Mouse (Mus musculus) limb, embryonic 11.5 days (tissue): ENCODE measurements around the gene 4921509C19Rik. TPM values are rescaled to one million over a fixed set of nuclear protein-coding genes. Genes with fewer than 3 reads are reported as not detected.
"Not testable (repeated sequence)": the region's sequence is repeated elsewhere in the genome, so short reads cannot be mapped to it uniquely, and the experiment has no call there.

Experiments used
- ATAC-seq: fragments of 200-750 bp; cut with Nextera tagmentation; 2 replicates; pipeline ENCODE4 v1.8.0; 2017; ENCODE audit warnings: low read depth; ENCODE audit not compliant: insufficient number of reproducible peaks, low FRiP score, low TSS enrichment
- DNase-seq: peaks from one replicate; pipeline ENCODE4 v3.0.0-alpha.2; 2015; ENCODE audit warnings: low spot score
- H3K27ac ChIP-seq: fragments of 300-500 bp; sonication (generic); replicated peaks from 2 replicates; pipeline ENCODE4 v1.5.1; 2014; ENCODE audit warnings: low read depth, mild to moderate bottlenecking, low read length
- H3K27me3 ChIP-seq: fragments of 300-500 bp; sonication (generic); 2 replicates; pipeline ENCODE4 v1.6.1; 2014; ENCODE audit warnings: mild to moderate bottlenecking, low read length, mixed read lengths; ENCODE audit not compliant: control insufficient read depth, insufficient read depth
- H3K36me3 ChIP-seq: fragments of 300-500 bp; sonication (generic); 2 replicates; pipeline ENCODE4 v1.6.1; 2014; ENCODE audit warnings: mild to moderate bottlenecking, low read length, moderate library complexity, mixed read lengths; ENCODE audit not compliant: control insufficient read depth, insufficient read depth
- H3K4me1 ChIP-seq: fragments of 300-500 bp; sonication (generic); 2 replicates; pipeline ENCODE4 v1.6.1; 2014; ENCODE audit warnings: low read length, mixed read lengths; ENCODE audit not compliant: control insufficient read depth, insufficient read depth
- H3K4me2 ChIP-seq: fragments of 300-500 bp; sonication (generic); 2 replicates; pipeline ENCODE4 v1.6.1; 2014; ENCODE audit warnings: low read depth, mild to moderate bottlenecking, moderate library complexity; ENCODE audit not compliant: severe bottlenecking
- H3K4me3 ChIP-seq: fragments of 300-500 bp; sonication (generic); 2 replicates; pipeline ENCODE4 v1.5.1; 2014; ENCODE audit warnings: low read depth, low read length
- H3K9ac ChIP-seq: fragments of 300-500 bp; sonication (generic); 2 replicates; pipeline ENCODE4 v1.6.1; 2014; ENCODE audit warnings: mild to moderate bottlenecking, low read length
- H3K9me3 ChIP-seq: fragments of 300-500 bp; sonication (generic); 2 replicates; pipeline ENCODE4 v1.6.1; 2016; ENCODE audit warnings: low read length; ENCODE audit not compliant: control insufficient read depth
- WGBS: fragments of 180-500 bp; shearing (Covaris S2); extraction: QIAGEN DNeasy Blood & Tissue Kit; methylation state at CpG from one replicate; pipeline ENCODE4 v1.1.7; 2014; 5-methylcytosine and 5-hydroxymethylcytosine counted together
- polyA plus RNA-seq: library from polyadenylated mRNA; unstranded; fragments of >200 nt; fragmentation: Nextera tagmentation; extraction: Ambion mirVana; gene quantifications from 2 replicates; pipeline ENCODE4 v1.2.1, GENCODE M21; 2014

Gene 4921509C19Rik
- polyA plus RNA-seq, result not detected in 2 replicates

GRCm38 (mm10) chr2:151476053-151476452 is at the start of gene 4921509C19Rik:
Gene 4921509C19Rik, minus strand, starts transcription at chr2:151476153.
- not testable (repeated sequence) for H3K27ac ChIP-seq, H3K4me1 ChIP-seq, H3K4me2 ChIP-seq, DNase-seq, H3K4me3 ChIP-seq, H3K9me3 ChIP-seq, H3K36me3 ChIP-seq, H3K27me3 ChIP-seq, H3K9ac ChIP-seq, ATAC-seq
- 92% methylated on average over 5 of the region's 5 CpGs for WGBS

- Histone ChIP-seq H3K4me1 (no peaks in the 10 kb centered on the region), H3K9me3 (no peaks in the 10 kb centered on the region), H3K4me3 (no peak overlapping the region), H3K36me3 (peaks cover 1% of the 10 kb centered on the region; the same call in 1 of the 2 replicates), H3K4me2 (no peak overlapping the region), H3K27ac (no peak overlapping the region), H3K27me3 (no peaks in the 10 kb centered on the region), H3K9ac (no peak overlapping the region)
- ATAC-seq, result no peak
- DNase-seq, result no peak
- WGBS, result 63% methylated on average over 2 of the region's 2 CpGs
Observed at GRCm38 (mm10) chr2:151525520-151525919, 49.6 kb upstream of the 4921509C19Rik start.

DNA sequence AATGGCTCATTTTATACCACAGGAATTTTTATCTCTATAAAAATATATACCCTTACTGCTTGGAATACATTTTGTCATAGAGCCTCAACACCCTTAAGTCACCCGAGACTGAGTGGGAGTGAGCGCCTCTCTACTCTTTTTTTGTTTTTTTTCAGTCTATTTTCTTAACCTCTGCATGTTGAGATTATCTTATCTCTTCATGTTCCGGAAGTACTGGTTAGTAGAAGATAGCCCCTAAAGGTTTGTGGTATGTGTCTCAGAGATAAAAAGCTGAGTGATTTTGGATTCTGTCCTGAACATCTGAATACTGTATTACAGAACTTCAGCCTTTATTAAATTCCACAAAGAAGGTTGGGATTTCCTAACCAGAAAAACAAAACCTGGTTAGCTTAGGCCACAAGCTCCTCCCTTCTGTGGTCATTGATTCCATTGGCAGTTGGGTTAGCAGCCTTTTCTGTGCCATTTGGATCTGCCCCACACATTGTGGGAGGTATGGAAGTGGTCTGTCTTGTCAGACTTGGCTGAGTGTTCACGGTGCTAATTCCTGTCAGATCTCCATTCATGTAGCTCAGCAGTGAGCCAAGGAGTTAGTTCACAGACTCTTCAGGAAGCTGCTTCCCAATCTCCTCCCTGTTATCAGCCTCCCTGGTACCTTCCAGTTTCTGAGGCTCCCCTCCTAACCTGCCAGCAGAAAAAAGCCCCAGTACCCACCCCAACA is 48.5 kb upstream of the 4921509C19Rik start:
- H3K9ac ChIP-seq, result no peak overlapping the region
- H3K4me2 ChIP-seq, result no peak overlapping the region
- no peak for DNase-seq
- peaks cover 2% of the 10 kb centered on the region; the same call in 1 of the 2 replicates for H3K36me3 ChIP-seq
- no peak overlapping the region for H3K27ac ChIP-seq
- no peaks in the 10 kb centered on the region for H3K27me3 ChIP-seq
- no peaks in the 10 kb centered on the region for H3K9me3 ChIP-seq
- no peak for ATAC-seq
- H3K4me1 ChIP-seq, result no peaks in the 10 kb centered on the region
- 81% methylated on average over 4 of the region's 4 CpGs for WGBS
- no peak overlapping the region for H3K4me3 ChIP-seq

- no peak overlapping the region for H3K4me3 ChIP-seq
- H3K36me3 ChIP-seq, result peaks cover 5% of the 10 kb centered on the region; the same call in 1 of the 2 replicates
- WGBS, result 94% methylated on average over 2 of the region's 2 CpGs
- no peaks in the 10 kb centered on the region for H3K27me3 ChIP-seq
- no peaks in the 10 kb centered on the region; the same call in 1 of the 2 replicates for H3K9me3 ChIP-seq
- DNase-seq (no peak), ATAC-seq (no peak)
- no peaks in the 10 kb centered on the region for H3K4me1 ChIP-seq
- no peak overlapping the region for H3K9ac ChIP-seq
- H3K4me2 ChIP-seq, result no peak overlapping the region
- H3K27ac ChIP-seq, result no peak overlapping the region
Observed at GRCm38 (mm10) chr2:151519000-151519399, 43.0 kb upstream of the 4921509C19Rik start.

DNA sequence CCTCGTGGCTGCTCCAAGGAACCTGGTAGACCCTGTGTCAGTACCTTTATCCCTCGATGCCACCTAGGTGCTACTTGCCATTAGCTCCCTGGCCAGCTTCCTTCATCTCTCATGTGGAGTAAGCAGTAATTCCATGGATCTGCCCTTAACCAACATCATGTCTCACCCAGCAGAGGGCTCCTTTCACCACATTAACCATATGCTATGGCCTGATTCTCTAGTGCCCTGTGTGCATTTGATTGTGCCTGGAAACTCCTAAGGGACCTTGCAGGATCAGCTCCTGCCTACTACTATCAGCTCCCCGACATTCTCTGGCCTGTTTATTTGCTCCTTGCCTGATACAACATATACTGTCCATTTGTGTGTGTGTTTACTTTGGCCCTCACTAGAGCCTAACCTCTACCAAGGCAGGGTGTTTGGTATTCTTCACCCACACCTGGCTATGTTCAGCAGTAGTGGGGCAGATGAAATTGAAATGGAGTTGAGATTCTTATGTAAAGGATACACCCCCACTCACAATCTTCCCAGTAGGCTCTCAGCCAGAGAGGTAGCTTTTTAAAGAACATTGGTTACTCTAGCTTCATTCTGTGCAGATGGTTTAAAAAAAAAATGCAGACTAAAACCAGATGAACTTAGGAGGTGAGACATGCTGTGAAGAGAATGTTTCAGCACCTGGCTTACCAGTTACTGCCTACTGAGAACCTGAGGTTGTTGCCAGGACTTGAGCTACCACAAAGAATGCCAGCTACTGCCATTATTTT is 37.8 kb upstream of the 4921509C19Rik start:
- Histone ChIP-seq H3K27ac (no peak overlapping the region), H3K9me3 (no peaks in the 10 kb centered on the region; the same call in 1 of the 2 replicates), H3K27me3 (no peaks in the 10 kb centered on the region), H3K9ac (no peak overlapping the region), H3K4me2 (no peak overlapping the region), H3K36me3 (peaks cover 16% of the 10 kb centered on the region), H3K4me1 (no peaks in the 10 kb centered on the region), H3K4me3 (no peak overlapping the region)
- ATAC-seq (no peak), DNase-seq (no peak)
- WGBS, result 85% methylated on average over 3 of the region's 3 CpGs

DNA sequence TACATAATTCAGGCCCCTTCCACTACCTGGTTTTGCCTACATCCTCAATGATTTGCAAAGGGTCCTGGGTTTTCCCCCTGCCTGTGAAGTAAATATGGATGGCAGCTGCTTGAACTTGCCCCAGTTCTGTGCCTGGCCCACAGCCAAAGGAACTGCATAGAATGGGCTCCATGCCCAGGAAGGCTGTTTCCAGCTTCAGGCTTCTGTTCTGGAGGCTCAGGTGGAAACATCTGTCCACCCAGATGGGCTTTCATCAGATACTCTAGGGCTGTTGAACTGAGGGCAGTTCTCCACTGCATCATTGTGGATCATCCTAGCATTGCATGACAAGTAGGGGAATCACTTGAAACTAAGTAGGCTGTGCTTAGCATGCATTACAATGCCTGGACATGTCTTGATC is 36.2 kb upstream of the 4921509C19Rik start:
- no peak overlapping the region for H3K4me3 ChIP-seq
- H3K4me2 ChIP-seq, result no peak overlapping the region
- H3K9me3 ChIP-seq, result no peaks in the 10 kb centered on the region; the same call in 1 of the 2 replicates
- peaks cover 23% of the 10 kb centered on the region for H3K36me3 ChIP-seq
- no peak overlapping the region for H3K27ac ChIP-seq
- DNase-seq, result no peak
- H3K27me3 ChIP-seq, result no peaks in the 10 kb centered on the region
- H3K4me1 ChIP-seq, result no peaks in the 10 kb centered on the region
- no peak for ATAC-seq
- no peak overlapping the region for H3K9ac ChIP-seq

GRCm38 (mm10) chr2:151504226-151504625 is 28.3 kb upstream of the 4921509C19Rik start:
- H3K4me1 ChIP-seq, result no peaks in the 10 kb centered on the region
- no peak overlapping the region for H3K4me2 ChIP-seq
- no peak overlapping the region for H3K27ac ChIP-seq
- DNase-seq, result no peak
- ATAC-seq, result no peak
- no peaks in the 10 kb centered on the region for H3K9me3 ChIP-seq
- H3K4me3 ChIP-seq, result no peak overlapping the region
- no peaks in the 10 kb centered on the region for H3K27me3 ChIP-seq
- WGBS, result 84% methylated on average over 4 of the region's 4 CpGs
- H3K9ac ChIP-seq, result no peak overlapping the region
- H3K36me3 ChIP-seq, result peaks cover 25% of the 10 kb centered on the region

DNA sequence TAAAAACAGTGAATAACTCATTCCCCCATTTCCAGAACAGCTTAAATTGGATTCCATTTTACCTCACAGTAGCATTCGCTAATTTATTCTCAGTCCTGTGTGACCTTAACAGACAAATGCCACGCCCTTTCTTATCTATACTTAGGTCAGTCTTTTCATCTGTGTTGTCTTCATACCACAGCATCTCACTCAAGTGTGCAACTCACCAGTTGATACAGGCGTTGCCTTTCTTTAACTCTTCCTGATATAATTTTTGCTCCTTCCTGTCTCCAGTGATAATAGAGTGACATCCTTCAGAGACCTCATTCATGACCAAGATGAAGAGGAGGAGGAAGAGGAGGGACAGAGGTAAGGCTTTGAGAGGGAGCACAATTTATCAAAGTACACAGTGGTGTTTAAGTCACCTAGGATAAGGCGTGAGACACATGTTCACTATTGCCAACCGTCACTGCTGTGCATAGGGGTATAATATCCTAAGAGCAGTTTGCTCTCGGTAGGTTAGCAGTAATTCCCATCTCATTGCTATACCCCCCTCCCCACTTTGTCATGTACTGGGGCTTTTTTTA is 24.6 kb upstream of the 4921509C19Rik start:
- no peak for DNase-seq
- Histone ChIP-seq H3K9me3 (no peaks in the 10 kb centered on the region), H3K27me3 (no peaks in the 10 kb centered on the region), H3K4me2 (no peak overlapping the region), H3K4me3 (no peak overlapping the region), H3K27ac (no peak overlapping the region), H3K36me3 (peaks cover 13% of the 10 kb centered on the region), H3K9ac (no peak overlapping the region), H3K4me1 (no peaks in the 10 kb centered on the region)
- no peak for ATAC-seq
- 94% methylated on average over 6 of the region's 6 CpGs for WGBS
